Mouse (Mus musculus): ENCODE results near the gene Rbm12. TPM values are rescaled to one million over a fixed set of nuclear protein-coding genes. Genes with fewer than 3 reads are reported as not detected.

The Rbm12 gene
- polyA plus RNA-seq (2014; fragmentation: Nextera tagmentation; extraction: Ambion mirVana), result 24.4 and 27.0 TPM in 2 replicates

- Histone ChIP-seq H3K4me1 (replicated peaks; ENCODE audit: control insufficient read depth, insufficient read depth, low read length) (peaks cover 19% of the 10 kb centered on the region), H3K9me3 (ENCODE audit: control insufficient read depth, low read length) (no peaks in the 10 kb centered on the region), H3K27me3 (ENCODE audit: control insufficient read depth, insufficient read depth, low read length) (no peaks in the 10 kb centered on the region), H3K4me2 (replicated peaks) (peak within 1 kb of the TSS; percentile 66), H3K4me3 (replicated peaks; ENCODE audit: low read length) (peak within 1 kb of the TSS; percentile 62), H3K36me3 (replicated peaks; ENCODE audit: control insufficient read depth, insufficient read depth) (no peaks in the 10 kb centered on the region), H3K27ac (peak within 1 kb of the TSS; percentile 92), H3K9ac (peak within 1 kb of the TSS; percentile 93)
- DNase-seq (ENCODE audit: low spot score) (peak; percentile 95), ATAC-seq (ENCODE audit: low FRiP score) (peak; percentile 95)
- WGBS, result under 1% methylated on average over 71 of the region's 74 CpGs
These were observed at the start of gene Rbm12, which contains the start of gene Cpne1 for GRCm38 (mm10) chr2:156111358-156112079. Gene Rbm12 (minus strand): TSS chr2:156111978. Gene Cpne1 (minus strand): TSS chr2:156111965.

GRCm38 (mm10) chr2:156151538-156151937 lies 39.8 kb upstream of the Rbm12 start:
- Histone ChIP-seq H3K9me3 (ENCODE audit: control insufficient read depth, low read length) (no peaks in the 10 kb centered on the region), H3K4me2 (replicated peaks) (no peak overlapping the region), H3K27ac (no peak overlapping the region), H3K4me1 (replicated peaks; ENCODE audit: control insufficient read depth, insufficient read depth, low read length) (no peaks in the 10 kb centered on the region), H3K4me3 (replicated peaks; ENCODE audit: low read length) (no peak overlapping the region), H3K9ac (no peak overlapping the region), H3K36me3 (replicated peaks; ENCODE audit: control insufficient read depth, insufficient read depth) (peaks cover 91% of the 10 kb centered on the region), H3K27me3 (ENCODE audit: control insufficient read depth, insufficient read depth, low read length) (no peaks in the 10 kb centered on the region)
- DNase-seq (ENCODE audit: low spot score) (no peak), ATAC-seq (ENCODE audit: low FRiP score) (no peak)

GRCm38 (mm10) chr2:156147316-156147915 lies 35.6 kb upstream of the Rbm12 start:
- no peaks in the 10 kb centered on the region for H3K9me3 ChIP-seq (ENCODE audit: control insufficient read depth, low read length)
- DNase-seq (ENCODE audit: low spot score), result no peak
- no peak for ATAC-seq (ENCODE audit: low FRiP score)
- H3K27me3 ChIP-seq (ENCODE audit: control insufficient read depth, insufficient read depth, low read length), result no peaks in the 10 kb centered on the region
- WGBS, result 93% methylated on average over 3 of the region's 3 CpGs
- H3K4me1 ChIP-seq (replicated peaks; ENCODE audit: control insufficient read depth, insufficient read depth, low read length), result peaks cover 18% of the 10 kb centered on the region
- no peak overlapping the region for H3K4me2 ChIP-seq (replicated peaks)
- no peak overlapping the region for H3K9ac ChIP-seq
- H3K36me3 ChIP-seq (replicated peaks; ENCODE audit: control insufficient read depth, insufficient read depth), result peaks cover 64% of the 10 kb centered on the region
- no peak overlapping the region for H3K27ac ChIP-seq
- no peak overlapping the region for H3K4me3 ChIP-seq (replicated peaks; ENCODE audit: low read length)

GRCm38 (mm10) chr2:156146272-156146989 lies 34.7 kb upstream of the Rbm12 start:
- Histone ChIP-seq H3K4me2 (replicated peaks) (no peak overlapping the region), H3K4me1 (replicated peaks; ENCODE audit: control insufficient read depth, insufficient read depth, low read length) (peaks cover 18% of the 10 kb centered on the region), H3K36me3 (replicated peaks; ENCODE audit: control insufficient read depth, insufficient read depth) (peaks cover 55% of the 10 kb centered on the region), H3K9me3 (ENCODE audit: control insufficient read depth, low read length) (no peaks in the 10 kb centered on the region), H3K27ac (no peak overlapping the region), H3K9ac (no peak overlapping the region), H3K4me3 (replicated peaks; ENCODE audit: low read length) (no peak overlapping the region), H3K27me3 (ENCODE audit: control insufficient read depth, insufficient read depth, low read length) (no peaks in the 10 kb centered on the region)
- DNase-seq (ENCODE audit: low spot score), result no peak
- ATAC-seq (ENCODE audit: low FRiP score), result no peak
- 65% methylated on average over 5 of the region's 5 CpGs for WGBS

GRCm38 (mm10) chr2:156145486-156146130 lies 33.8 kb upstream of the Rbm12 start:
- H3K4me3 ChIP-seq (replicated peaks; ENCODE audit: low read length), result peak overlapping the region; percentile 80; the same call in 1 of the 2 replicates

GRCm38 (mm10) chr2:156143953-156144724 lies 32.4 kb upstream of the Rbm12 start, which contains the start of the genes Romo1 and Nfs1:
Gene Romo1 (plus strand): TSS chr2:156144039.
Gene Nfs1 (minus strand): TSS chr2:156144186.
- peaks cover 34% of the 10 kb centered on the region for H3K36me3 ChIP-seq (replicated peaks; ENCODE audit: control insufficient read depth, insufficient read depth)
- H3K9ac ChIP-seq, result peak within 1 kb of the TSS; percentile 88

More at GRCm38 (mm10) chr2:156145486-156146130, 33.8 kb upstream of the Rbm12 start:
- Histone ChIP-seq H3K36me3 (replicated peaks; ENCODE audit: control insufficient read depth, insufficient read depth) (peaks cover 48% of the 10 kb centered on the region), H3K27ac (no peak overlapping the region), H3K4me2 (replicated peaks) (peak overlapping the region; percentile 72; the same call in 1 of the 2 replicates), H3K9me3 (ENCODE audit: control insufficient read depth, low read length) (no peaks in the 10 kb centered on the region), H3K27me3 (ENCODE audit: control insufficient read depth, insufficient read depth, low read length) (no peaks in the 10 kb centered on the region), H3K4me1 (replicated peaks; ENCODE audit: control insufficient read depth, insufficient read depth, low read length) (peaks cover 18% of the 10 kb centered on the region), H3K9ac (no peak overlapping the region)
- no peak for ATAC-seq (ENCODE audit: low FRiP score)
- WGBS, result 70% methylated on average over 11 of the region's 11 CpGs
- DNase-seq (ENCODE audit: low spot score), result no peak

GRCm38 (mm10) chr2:156143367-156143766 lies 31.6 kb upstream of the Rbm12 start:
- Histone ChIP-seq H3K9me3 (ENCODE audit: control insufficient read depth, low read length) (no peaks in the 10 kb centered on the region), H3K27ac (peak overlapping the region; percentile 94), H3K36me3 (replicated peaks; ENCODE audit: control insufficient read depth, insufficient read depth) (peaks cover 26% of the 10 kb centered on the region), H3K4me2 (replicated peaks) (peak overlapping the region; percentile 72), H3K4me1 (replicated peaks; ENCODE audit: control insufficient read depth, insufficient read depth, low read length) (peaks cover 18% of the 10 kb centered on the region), H3K4me3 (replicated peaks; ENCODE audit: low read length) (peak overlapping the region; percentile 80), H3K9ac (peak overlapping the region; percentile 88), H3K27me3 (ENCODE audit: control insufficient read depth, insufficient read depth, low read length) (no peaks in the 10 kb centered on the region)
- DNase-seq (ENCODE audit: low spot score) (no peak), ATAC-seq (ENCODE audit: low FRiP score) (no peak)
- WGBS, result 3% methylated on average over 16 of the region's 16 CpGs

More at GRCm38 (mm10) chr2:156143953-156144724, 32.4 kb upstream of the Rbm12 start, which contains the start of the genes Romo1 and Nfs1:
- Histone ChIP-seq H3K4me3 (replicated peaks; ENCODE audit: low read length) (peak within 1 kb of the TSS; percentile 80), H3K9me3 (ENCODE audit: control insufficient read depth, low read length) (no peaks in the 10 kb centered on the region), H3K4me1 (replicated peaks; ENCODE audit: control insufficient read depth, insufficient read depth, low read length) (peaks cover 18% of the 10 kb centered on the region), H3K4me2 (replicated peaks) (peak within 1 kb of the TSS; percentile 72), H3K27ac (peak within 1 kb of the TSS; percentile 94), H3K27me3 (ENCODE audit: control insufficient read depth, insufficient read depth, low read length) (no peaks in the 10 kb centered on the region)
- ATAC-seq (ENCODE audit: low FRiP score) (peak; percentile 99), DNase-seq (ENCODE audit: low spot score) (peak; percentile 96)
- WGBS, result under 1% methylated on average over 69 of the region's 70 CpGs

- no peaks in the 10 kb centered on the region for H3K27me3 ChIP-seq (ENCODE audit: control insufficient read depth, insufficient read depth, low read length)
- H3K9ac ChIP-seq, result peak overlapping the region; percentile 88; the same call in 1 of the 2 replicates
- no peak overlapping the region for H3K27ac ChIP-seq
- DNase-seq (ENCODE audit: low spot score), result no peak
- 80% methylated on average over 2 of the region's 2 CpGs for WGBS
- H3K4me3 ChIP-seq (replicated peaks; ENCODE audit: low read length), result peak overlapping the region; percentile 80
- H3K4me1 ChIP-seq (replicated peaks; ENCODE audit: control insufficient read depth, insufficient read depth, low read length), result peaks cover 18% of the 10 kb centered on the region
- no peaks in the 10 kb centered on the region for H3K9me3 ChIP-seq (ENCODE audit: control insufficient read depth, low read length)
- peak overlapping the region; percentile 72 for H3K4me2 ChIP-seq (replicated peaks)
- ATAC-seq (ENCODE audit: low FRiP score), result no peak
- H3K36me3 ChIP-seq (replicated peaks; ENCODE audit: control insufficient read depth, insufficient read depth), result peaks cover 20% of the 10 kb centered on the region
These were observed 31.0 kb upstream of the Rbm12 start for GRCm38 (mm10) chr2:156142820-156143219.

Data from hindbrain, embryonic 14.5 days (tissue).